Mouse (Mus musculus) hindbrain, embryonic 13.5 days (tissue): ENCODE data around the gene Bbs1. TPM values are rescaled to one million over a fixed set of nuclear protein-coding genes. Genes with fewer than 3 reads are reported as not detected.
A peak's percentile ranks its signal among the peaks of the same experiment; 100 is the strongest.
"Not testable (repeated sequence)": the region's sequence is repeated elsewhere in the genome, so short reads cannot be mapped to it uniquely, and the experiment has no call there.

Experiments
- ATAC-seq: fragments of 200-750 bp; cut with Nextera tagmentation; 2 replicates; pipeline ENCODE4 v1.8.0; 2017; ENCODE audit warnings: moderate TSS enrichment; ENCODE audit not compliant: low FRiP score
- H3K27ac ChIP-seq: fragments of 300-500 bp; sonication (generic); 2 replicates; pipeline ENCODE4 v1.5.1; 2015; ENCODE audit warnings: inconsistent platforms, mild to moderate bottlenecking, moderate library complexity
- H3K27me3 ChIP-seq: fragments of 300-500 bp; sonication (generic); 2 replicates; pipeline ENCODE4 v1.6.1; 2015; ENCODE audit warnings: mild to moderate bottlenecking, inconsistent platforms
- H3K36me3 ChIP-seq: fragments of 300-500 bp; sonication (generic); 2 replicates; pipeline ENCODE4 v1.6.1; 2015; ENCODE audit warnings: mild to moderate bottlenecking, inconsistent platforms
- H3K4me1 ChIP-seq: fragments of 300-500 bp; sonication (generic); replicated peaks from 2 replicates; pipeline ENCODE4 v1.6.1; 2015; ENCODE audit warnings: inconsistent platforms
- H3K4me2 ChIP-seq: fragments of 300-500 bp; sonication (generic); 2 replicates; pipeline ENCODE4 v1.6.1; 2015; ENCODE audit warnings: inconsistent platforms, mild to moderate bottlenecking, moderate library complexity
- H3K4me3 ChIP-seq: fragments of 300-500 bp; sonication (generic); 2 replicates; pipeline ENCODE4 v1.5.1; 2015; ENCODE audit warnings: mild to moderate bottlenecking, inconsistent platforms
- H3K9ac ChIP-seq: fragments of 300-500 bp; sonication (generic); 2 replicates; pipeline ENCODE4 v1.6.1; 2015; ENCODE audit warnings: mild to moderate bottlenecking, inconsistent platforms
- H3K9me3 ChIP-seq: fragments of 300-500 bp; sonication (generic); 2 replicates; pipeline ENCODE4 v1.6.1; 2016; ENCODE audit warnings: inconsistent platforms
- WGBS: fragments of 180-500 bp; shearing (Covaris S2); methylation state at CpG from one replicate; pipeline ENCODE4 v1.1.7; 2015; 5-methylcytosine and 5-hydroxymethylcytosine counted together
- polyA plus RNA-seq: library from polyadenylated mRNA; unstranded; fragments of >200 nt; fragmentation: Nextera tagmentation; extraction: Ambion mirVana; gene quantifications from 2 replicates; pipeline ENCODE4 v1.2.1, GENCODE M21; 2015

The Bbs1 gene
- 9.6 and 10.7 TPM in 2 replicates for polyA plus RNA-seq

DNA sequence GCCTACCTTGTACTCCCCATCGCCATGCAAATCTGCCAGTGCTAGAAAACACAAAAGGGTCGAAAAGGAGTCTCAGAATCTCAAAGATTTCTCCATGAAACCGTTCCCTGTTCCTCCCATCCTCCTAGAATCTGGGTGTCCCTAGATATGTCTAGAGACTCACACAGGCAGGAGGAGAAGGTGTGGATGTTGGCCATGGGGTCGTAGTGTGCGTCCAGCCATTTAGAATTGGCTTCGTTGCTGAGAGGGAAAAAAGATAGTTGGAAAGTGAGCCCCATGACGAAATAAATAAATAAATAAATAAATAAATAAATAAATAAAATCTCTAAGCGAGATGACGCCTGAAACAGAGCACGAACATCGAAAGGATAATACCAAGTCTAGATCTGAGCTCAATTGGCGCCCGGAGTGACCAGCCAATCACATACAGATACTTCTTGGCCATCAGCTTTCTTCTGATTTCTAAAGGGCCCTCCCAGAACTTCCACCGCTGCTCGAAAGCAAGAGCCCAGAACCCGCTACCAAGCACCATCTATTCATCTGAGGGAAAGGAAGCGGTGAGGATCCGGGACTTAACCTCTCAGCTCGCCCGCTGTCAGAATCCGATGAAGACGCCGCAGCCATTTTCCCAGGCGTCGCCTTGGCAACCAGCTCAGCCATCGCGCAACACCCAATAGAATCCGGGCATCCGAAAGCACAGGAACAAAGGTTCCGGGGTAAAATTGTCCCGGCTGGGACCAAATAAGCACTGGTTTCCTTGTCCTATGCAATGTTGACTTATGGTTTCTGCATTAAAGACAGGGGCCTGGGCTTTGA, at the start of gene Bbs1:
Bbs1 (minus strand) TSS at position 650 of the 816 bp plus-strand sequence.
- H3K27me3 ChIP-seq = no peaks in the 10 kb centered on the region
- peaks cover 17% of the 10 kb centered on the region for H3K4me1 ChIP-seq
- ATAC-seq = peak; percentile 61
- H3K4me2 ChIP-seq = peak within 1 kb of the TSS; percentile 82
- H3K36me3 ChIP-seq = peaks cover 61% of the 10 kb centered on the region
- peak within 1 kb of the TSS; percentile 69 for H3K4me3 ChIP-seq
- peak within 1 kb of the TSS; percentile 87 for H3K27ac ChIP-seq
- no peaks in the 10 kb centered on the region for H3K9me3 ChIP-seq
- 8% methylated on average over 31 of the region's 31 CpGs for WGBS
- H3K9ac ChIP-seq = peak within 1 kb of the TSS; percentile 78

DNA sequence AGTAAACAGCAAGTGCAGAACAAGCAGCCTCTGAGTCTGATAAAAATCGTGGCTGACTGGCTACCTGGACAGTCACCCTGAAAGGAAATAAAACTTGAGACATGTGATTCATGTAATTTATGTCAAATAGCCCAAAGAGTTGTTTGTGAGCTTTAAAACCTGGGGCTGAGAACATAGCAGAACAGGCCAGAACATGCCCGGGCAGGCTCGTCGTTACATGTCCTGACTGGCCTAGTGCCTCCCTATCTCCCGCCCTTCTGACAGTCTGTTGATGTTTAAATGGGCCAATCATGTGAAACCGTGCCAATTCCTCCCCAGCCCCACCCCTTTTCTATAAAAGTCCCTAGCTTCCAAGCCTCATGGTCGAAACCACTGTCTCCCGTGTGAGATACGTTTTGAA, 42.2 kb upstream of the Bbs1 start:
- H3K27ac ChIP-seq, H3K36me3 ChIP-seq, H3K9me3 ChIP-seq, ATAC-seq, H3K9ac ChIP-seq, H3K4me2 ChIP-seq, H3K4me3 ChIP-seq, H3K4me1 ChIP-seq: not testable (repeated sequence)
- WGBS = 84% methylated on average over 9 of the region's 9 CpGs
- 0 out of 2 replicates have a peak, but pooled peaks cover 14% of the 10 kb centered on the region for H3K27me3 ChIP-seq

DNA sequence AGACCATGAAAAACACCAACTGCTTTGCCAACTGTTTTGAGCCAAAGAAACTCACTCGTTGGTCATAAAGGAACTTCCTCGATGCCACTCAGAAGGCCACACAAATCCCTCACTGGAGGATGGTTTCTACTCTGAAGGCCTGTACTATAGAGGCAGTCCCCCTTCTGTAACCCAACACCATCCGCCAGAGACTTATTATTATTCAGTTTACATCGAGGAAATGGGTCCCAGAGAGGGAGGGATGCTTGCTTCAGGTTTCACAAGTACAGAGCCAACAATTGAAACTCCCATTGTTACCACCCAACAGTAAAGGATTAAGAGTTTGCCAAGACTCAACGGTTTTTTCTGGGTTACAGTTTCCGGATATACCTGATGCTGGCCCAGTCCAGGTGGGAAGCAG, 39.1 kb upstream of the Bbs1 start:
- Histone ChIP-seq H3K9me3 (no peaks in the 10 kb centered on the region), H3K9ac (no peak overlapping the region), H3K27ac (no peak overlapping the region), H3K4me1 (peaks cover 18% of the 10 kb centered on the region), H3K36me3 (no peaks in the 10 kb centered on the region), H3K4me2 (no peak overlapping the region), H3K4me3 (no peak overlapping the region), H3K27me3 (peaks cover 28% of the 10 kb centered on the region)
- WGBS = 43% methylated on average over 6 of the region's 6 CpGs
- no peak for ATAC-seq

DNA sequence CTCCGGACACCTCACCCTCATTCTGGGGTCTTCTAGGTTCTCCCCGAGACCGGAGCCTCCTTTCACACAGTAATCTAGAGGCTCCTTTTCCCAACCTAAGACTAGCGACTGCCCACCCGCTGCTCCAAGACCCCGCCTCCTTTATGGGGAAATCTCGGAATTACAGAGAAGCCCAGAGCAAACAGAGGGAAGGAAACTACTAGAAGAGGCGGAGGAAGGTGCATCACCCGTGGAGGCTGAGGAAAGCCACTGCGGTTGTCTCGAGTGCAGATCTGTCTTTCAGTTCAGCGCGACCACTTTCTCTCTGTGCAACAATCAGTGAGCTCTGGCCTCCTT, 36.8 kb upstream of the Bbs1 start:
- 7% methylated on average over 13 of the region's 13 CpGs for WGBS
- H3K27ac ChIP-seq = peak overlapping the region; percentile 86
- peaks cover 35% of the 10 kb centered on the region for H3K27me3 ChIP-seq
- peak overlapping the region; percentile 79 for H3K4me3 ChIP-seq
- peak overlapping the region; percentile 82 for H3K9ac ChIP-seq
- no peak; the same call in 1 of the 2 replicates for ATAC-seq
- no peaks in the 10 kb centered on the region for H3K9me3 ChIP-seq
- H3K36me3 ChIP-seq = no peaks in the 10 kb centered on the region
- peaks cover 18% of the 10 kb centered on the region for H3K4me1 ChIP-seq
- peak overlapping the region; percentile 84 for H3K4me2 ChIP-seq

DNA sequence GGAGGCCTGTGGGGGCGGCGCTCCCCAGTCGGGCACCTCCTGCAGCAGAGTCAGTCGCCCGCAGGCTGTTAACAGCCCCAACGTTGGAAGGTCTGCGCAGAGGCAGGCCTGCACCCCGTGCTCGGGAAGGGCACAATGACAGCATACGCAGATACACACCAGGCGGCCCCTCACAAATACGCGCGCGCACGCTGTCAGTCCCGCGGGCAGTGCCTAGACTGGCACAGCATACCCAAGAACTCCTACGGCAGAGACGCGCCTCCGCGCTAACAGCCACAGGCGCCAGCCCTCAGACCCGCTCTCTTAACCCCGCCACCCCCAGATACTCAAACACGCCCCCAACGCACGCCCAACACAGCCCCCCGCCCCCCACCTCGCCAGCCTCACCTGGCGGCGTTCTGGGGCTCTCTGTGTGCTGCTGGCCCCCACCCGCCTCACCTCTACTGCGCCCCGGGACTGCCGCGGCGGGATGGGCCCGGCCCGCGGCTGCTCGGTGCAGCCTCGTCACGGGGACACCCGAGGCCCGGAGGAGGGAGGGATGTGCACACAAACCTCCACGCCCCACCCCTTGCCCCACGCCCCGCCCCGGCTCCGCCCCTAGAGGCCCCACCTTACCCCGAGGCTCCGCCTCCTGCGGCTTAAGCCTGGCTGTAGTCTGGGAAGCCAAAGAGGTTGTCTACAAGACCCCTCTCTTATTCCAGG, 36.3 kb upstream of the Bbs1 start, which contains the start of gene Peli3:
Peli3 (minus strand) TSS at position 577 of the 702 bp plus-strand sequence.
- peak; percentile 97 for ATAC-seq
- Histone ChIP-seq H3K9me3 (no peaks in the 10 kb centered on the region), H3K4me3 (peak within 1 kb of the TSS; percentile 79), H3K4me1 (peaks cover 18% of the 10 kb centered on the region), H3K36me3 (peaks cover 4% of the 10 kb centered on the region), H3K4me2 (peak within 1 kb of the TSS; percentile 84), H3K27ac (peak within 1 kb of the TSS; percentile 86), H3K27me3 (peaks cover 35% of the 10 kb centered on the region), H3K9ac (peak within 1 kb of the TSS; percentile 82)
- under 1% methylated on average over 50 of the region's 55 CpGs for WGBS

DNA sequence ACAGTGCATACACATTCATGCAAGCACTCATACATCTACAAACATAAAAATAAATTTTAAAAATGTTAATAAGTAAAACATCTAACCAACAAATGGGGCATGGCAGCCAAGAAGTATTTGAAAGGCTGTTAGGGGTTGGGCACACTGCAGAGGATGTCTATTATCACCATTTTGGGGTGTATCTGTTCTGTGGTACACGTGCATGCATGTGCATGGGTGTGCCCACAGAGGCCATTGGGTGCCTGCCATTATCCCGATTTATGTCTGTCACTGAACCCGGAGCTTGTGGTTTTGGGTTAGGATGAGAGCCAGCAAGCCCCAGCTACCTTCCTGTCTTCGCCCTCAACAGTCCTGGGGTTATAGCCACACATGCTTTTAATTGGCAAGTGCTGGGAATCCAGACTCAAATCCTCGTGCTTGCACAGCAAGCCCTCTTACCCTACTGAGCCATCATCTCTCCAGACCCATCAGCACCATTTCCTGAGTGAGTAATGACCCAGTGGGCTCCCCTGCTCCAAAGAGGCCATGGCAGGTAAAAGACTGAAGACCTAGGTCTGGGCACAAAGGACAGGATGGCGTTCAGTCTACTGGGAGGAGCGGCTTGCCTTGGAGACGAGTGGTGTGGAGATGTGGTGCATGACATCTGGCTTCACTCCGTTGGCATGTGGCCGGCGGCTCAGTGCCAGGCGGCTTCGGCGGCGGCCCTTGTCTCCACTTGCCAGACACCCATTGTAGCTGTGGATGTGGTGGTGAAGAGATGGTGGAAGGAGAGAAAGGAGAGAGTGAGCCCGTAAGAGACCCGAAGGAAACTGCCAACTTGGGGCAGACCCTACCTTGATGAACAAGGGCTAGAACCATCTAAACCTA, 31.2 kb upstream of the Bbs1 start:
- H3K9me3 ChIP-seq = no peaks in the 10 kb centered on the region
- no peak for ATAC-seq
- H3K4me2 ChIP-seq = no peak overlapping the region
- no peak overlapping the region for H3K27ac ChIP-seq
- peaks cover 13% of the 10 kb centered on the region for H3K4me1 ChIP-seq
- peaks cover 21% of the 10 kb centered on the region for H3K27me3 ChIP-seq
- H3K36me3 ChIP-seq = peaks cover 42% of the 10 kb centered on the region
- WGBS = 89% methylated on average over 17 of the region's 17 CpGs
- no peak overlapping the region for H3K9ac ChIP-seq
- H3K4me3 ChIP-seq = no peak overlapping the region

DNA sequence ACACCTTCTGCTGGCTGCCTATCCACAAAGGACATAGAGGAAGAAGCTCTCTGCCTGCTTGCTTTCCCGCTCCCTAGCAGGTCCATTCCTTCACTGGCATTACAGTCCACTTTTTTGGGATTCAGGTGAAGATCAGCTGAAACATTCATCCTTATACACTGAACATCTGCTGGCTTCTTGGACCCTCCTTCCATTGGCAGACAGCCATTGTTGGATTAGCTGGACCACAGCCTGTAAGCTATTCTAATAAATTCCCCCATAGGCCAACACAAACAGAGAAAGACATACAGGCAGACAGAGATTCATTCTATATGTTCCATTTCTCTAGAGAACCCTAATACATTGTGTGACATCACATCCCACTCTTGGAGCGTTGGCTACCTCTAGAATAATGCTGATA, 30.5 kb upstream of the Bbs1 start:
- no peak for ATAC-seq

DNA sequence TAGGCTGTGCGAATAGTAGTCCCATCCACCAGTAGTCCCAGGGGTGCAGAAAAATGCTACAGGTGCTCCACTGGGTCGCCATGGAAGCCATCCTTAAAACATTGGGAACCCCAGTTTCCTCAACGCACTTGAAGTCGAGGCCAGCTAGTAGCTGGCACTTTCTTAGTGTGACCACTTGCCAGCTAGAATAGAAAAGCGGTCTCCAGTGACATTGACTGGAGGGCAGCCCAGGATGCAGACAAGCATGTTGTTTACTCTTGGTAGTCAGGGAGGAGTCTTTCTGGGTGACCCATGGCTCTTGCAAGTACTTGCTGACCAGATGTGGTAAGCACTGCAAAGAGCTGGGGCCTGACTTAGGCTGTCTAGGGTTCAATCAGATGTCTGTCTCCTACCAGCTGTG, 22.4 kb upstream of the Bbs1 start:
- WGBS = 59% methylated on average over 5 of the region's 5 CpGs
- Histone ChIP-seq H3K4me3 (peak overlapping the region; percentile 66), H3K9me3 (no peaks in the 10 kb centered on the region), H3K4me2 (peak overlapping the region; percentile 85), H3K27me3 (no peaks in the 10 kb centered on the region), H3K27ac (peak overlapping the region; percentile 85), H3K9ac (peak overlapping the region; percentile 76), H3K4me1 (peaks cover 31% of the 10 kb centered on the region), H3K36me3 (peaks cover 43% of the 10 kb centered on the region)
- peak; percentile 50; the same call in 1 of the 2 replicates for ATAC-seq

More for the DNA sequence above, 30.5 kb upstream of the Bbs1 start:
- H3K27ac ChIP-seq = no peak overlapping the region
- peaks cover 6% of the 10 kb centered on the region for H3K4me1 ChIP-seq
- no peak overlapping the region for H3K4me3 ChIP-seq
- no peak overlapping the region for H3K9ac ChIP-seq
- H3K4me2 ChIP-seq = no peak overlapping the region
- H3K27me3 ChIP-seq = peaks cover 17% of the 10 kb centered on the region
- WGBS = 79% methylated on average over 2 of the region's 2 CpGs
- no peaks in the 10 kb centered on the region for H3K9me3 ChIP-seq
- peaks cover 50% of the 10 kb centered on the region for H3K36me3 ChIP-seq

DNA sequence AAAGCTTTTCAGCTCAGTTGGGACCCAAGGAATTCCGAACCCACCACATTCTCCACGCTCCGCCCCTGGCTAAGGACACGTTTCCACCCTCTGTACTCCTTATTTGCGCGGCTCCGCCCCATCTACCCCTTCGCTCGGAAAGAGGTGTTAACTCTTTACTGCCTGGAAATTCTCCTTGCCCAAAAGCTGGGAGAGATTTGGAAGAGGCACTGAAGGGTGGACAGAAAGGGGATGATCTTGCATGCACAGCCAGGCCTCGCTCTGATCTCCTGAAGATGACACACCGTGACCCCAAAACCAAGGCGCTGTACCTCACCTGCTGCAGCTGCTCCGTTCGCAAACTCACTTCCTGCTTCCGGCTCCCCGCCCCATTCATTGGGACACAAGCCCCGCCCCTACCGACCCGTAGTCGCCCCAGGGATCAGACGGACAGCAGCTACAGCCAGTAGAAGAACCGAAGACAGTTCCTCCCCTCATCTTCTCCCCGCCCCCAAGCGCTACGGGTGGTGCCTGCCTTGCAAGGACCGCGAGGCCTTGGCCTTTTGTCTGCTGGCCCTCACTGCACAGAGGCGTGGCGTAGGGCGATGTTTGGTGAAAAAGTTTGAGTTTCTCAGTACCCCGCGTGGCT, 21.6 kb upstream of the Bbs1 start, which contains the start of gene Dpp3:
Dpp3 (minus strand) TSS at position 384 of the 628 bp plus-strand sequence.
- H3K4me2 ChIP-seq = peak within 1 kb of the TSS; percentile 85
- peak within 1 kb of the TSS; percentile 85 for H3K27ac ChIP-seq
- H3K27me3 ChIP-seq = no peaks in the 10 kb centered on the region
- WGBS = under 1% methylated on average over 32 of the region's 32 CpGs
- ATAC-seq = peak; percentile 97
- H3K4me1 ChIP-seq = peaks cover 31% of the 10 kb centered on the region
- no peaks in the 10 kb centered on the region for H3K9me3 ChIP-seq
- H3K9ac ChIP-seq = peak within 1 kb of the TSS; percentile 76
- H3K36me3 ChIP-seq = peaks cover 43% of the 10 kb centered on the region
- peak within 1 kb of the TSS; percentile 66 for H3K4me3 ChIP-seq

DNA sequence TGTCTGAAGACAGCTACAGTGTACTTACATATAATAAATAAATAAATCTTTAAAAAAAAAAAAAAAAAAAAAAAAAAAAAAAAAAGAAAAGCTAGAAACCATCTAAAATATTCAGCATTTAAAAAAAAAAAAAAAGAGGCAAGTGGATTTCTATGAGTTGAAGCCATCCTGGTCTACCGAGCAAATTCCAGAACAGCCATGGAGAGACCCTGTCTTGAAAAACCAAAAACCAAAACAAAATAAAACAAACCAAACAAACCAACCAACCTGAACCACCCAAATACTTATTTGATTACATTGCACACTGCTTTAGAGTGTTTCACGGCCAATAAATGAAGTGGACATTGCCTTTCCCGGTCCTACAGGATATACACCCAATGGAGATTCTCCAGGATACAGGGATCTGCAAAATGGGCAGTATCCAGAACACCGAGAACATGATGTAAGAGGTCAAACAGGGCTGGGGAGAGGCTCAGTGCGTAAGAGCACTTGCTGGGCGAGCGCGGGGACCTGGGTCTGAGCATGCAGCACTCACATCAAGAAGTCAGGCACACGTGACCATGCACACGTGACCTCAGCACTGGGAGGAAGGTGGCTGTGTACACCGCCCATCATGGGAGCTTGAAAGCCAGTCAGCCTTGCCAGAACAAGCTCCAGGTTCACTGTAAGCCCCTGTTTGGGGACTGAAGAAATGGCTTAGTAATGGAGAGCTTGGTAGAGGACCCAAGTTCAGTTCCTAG, 18.9 kb upstream of the Bbs1 start:
- Histone ChIP-seq H3K4me1 (peaks cover 31% of the 10 kb centered on the region), H3K4me2 (no peak overlapping the region), H3K9ac (no peak overlapping the region), H3K9me3 (no peaks in the 10 kb centered on the region), H3K36me3 (peaks cover 56% of the 10 kb centered on the region), H3K27me3 (no peaks in the 10 kb centered on the region), H3K4me3 (no peak overlapping the region), H3K27ac (no peak overlapping the region)
- 97% methylated on average over 11 of the region's 11 CpGs for WGBS
- ATAC-seq = no peak

DNA sequence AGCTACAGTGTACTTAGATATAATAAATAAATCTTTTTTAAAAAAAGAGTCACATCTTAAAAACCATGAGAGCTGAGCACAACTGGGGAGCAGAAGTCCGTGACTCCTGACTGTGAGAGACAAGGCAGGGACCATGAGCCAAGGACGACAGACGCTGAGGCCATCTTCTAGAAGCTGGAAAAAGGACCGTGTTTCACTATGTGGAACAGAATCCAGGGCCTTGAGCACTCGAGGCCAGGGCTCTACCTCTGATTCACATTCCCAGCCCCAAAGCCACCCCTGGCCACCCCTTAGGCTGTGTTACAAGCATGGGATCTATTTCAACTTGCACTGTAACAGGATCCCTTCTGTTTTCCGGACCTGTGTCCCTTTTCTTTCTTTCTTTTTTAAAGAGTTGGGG, 13.2 kb upstream of the Bbs1 start:
- no peak for ATAC-seq
- Histone ChIP-seq H3K9ac (no peak overlapping the region), H3K4me1 (no peaks in the 10 kb centered on the region), H3K9me3 (no peaks in the 10 kb centered on the region), H3K36me3 (peaks cover 97% of the 10 kb centered on the region), H3K4me2 (no peak overlapping the region), H3K27ac (no peak overlapping the region), H3K4me3 (no peak overlapping the region), H3K27me3 (no peaks in the 10 kb centered on the region)
- 86% methylated on average over 6 of the region's 6 CpGs for WGBS
